ENCODE assay signal across 20 mouse cellular contexts in genomic region chr14:60976231-60976630, GRCm38 (mm10).
"Had no signal": no experiment of that assay in that cellular context is flagged by ENCODE, and none has a peak within 500 bp of the region (broad histone marks: within the 10 kb centered on the region; RNA-seq: fewer than 3 reads in every experiment).

No protein-coding gene starts in this region.

- DNase-seq: kidney, adult 18-20 months; kidney, postnatal 14 days; kidney, postnatal 4 days; left cerebral cortex, postnatal 4 days; lung, embryonic 14.5 days; retina, postnatal 1 day; right cerebral cortex, postnatal 25 days; spleen, adult 18-20 months; thymus, adult 18-20 months; thymus, postnatal 36 days had no signal

- H3K27me3 ChIP-seq: limb, embryonic 12.5 days; limb, embryonic 15.5 days; midbrain, embryonic 12.5 days; midbrain, embryonic 15.5 days; neural tube, embryonic 12.5 days; neural tube, embryonic 15.5 days; stomach, embryonic 15.5 days had no signal

- H3K4me2 ChIP-seq: limb, embryonic 12.5 days; limb, embryonic 15.5 days; lung, embryonic 14.5 days; midbrain, embryonic 12.5 days; midbrain, embryonic 15.5 days; neural tube, embryonic 12.5 days; neural tube, embryonic 15.5 days; stomach, embryonic 15.5 days had no signal

- H3K4me1 ChIP-seq: midbrain, embryonic 12.5 days; midbrain, embryonic 15.5 days; neural tube, embryonic 12.5 days; neural tube, embryonic 15.5 days; stomach, embryonic 15.5 days had no signal

- H3K9ac ChIP-seq: limb, embryonic 12.5 days; limb, embryonic 15.5 days; lung, embryonic 14.5 days; midbrain, embryonic 12.5 days; midbrain, embryonic 15.5 days; neural tube, embryonic 12.5 days; neural tube, embryonic 15.5 days; stomach, embryonic 15.5 days had no signal

- H3K4me3 ChIP-seq: limb, embryonic 12.5 days; limb, embryonic 15.5 days; midbrain, embryonic 12.5 days; midbrain, embryonic 15.5 days; neural tube, embryonic 12.5 days; neural tube, embryonic 15.5 days; stomach, embryonic 15.5 days had no signal

- H3K36me3 ChIP-seq: midbrain, embryonic 15.5 days; stomach, embryonic 15.5 days had no signal

- H3K27ac ChIP-seq: limb, embryonic 12.5 days; limb, embryonic 15.5 days; macrophage; midbrain, embryonic 12.5 days; midbrain, embryonic 15.5 days; neural tube, embryonic 12.5 days; neural tube, embryonic 15.5 days; stomach, embryonic 15.5 days had no signal

- H3K9me3 ChIP-seq: limb, embryonic 12.5 days; limb, embryonic 15.5 days; midbrain, embryonic 12.5 days; midbrain, embryonic 15.5 days; neural tube, embryonic 12.5 days; neural tube, embryonic 15.5 days; stomach, embryonic 15.5 days had no signal

- ATAC-seq: intestine, embryonic 16.5 days; lung, postnatal 0 days; midbrain, embryonic 15.5 days had no signal
